Mouse (Mus musculus) right cerebral cortex, postnatal 36 days (tissue): Measurements from ENCODE around the gene Zfp995.
"Not testable (repeated sequence)": the region's sequence is repeated elsewhere in the genome, so short reads cannot be mapped to it uniquely, and the experiment has no call there.

Experiments
- DNase-seq, 2 experiments: peaks; one replicate each; pipeline ENCODE4 v3.0.0; 2022; ENCODE audit warnings: low spot score in 2 of 2, mixed read lengths in 1 of 2

The Zfp995 gene

GRCm38 (mm10) chr17:21909456-21910052 is at the start of gene Zfp995:
Zfp995 (minus strand) TSS chr17:21909926.
- peak; percentile 56 to 66 for DNase-seq

GRCm38 (mm10) chr17:21909039-21909438 is 687 bp downstream of the Zfp995 start:
- no peak for DNase-seq

DNA sequence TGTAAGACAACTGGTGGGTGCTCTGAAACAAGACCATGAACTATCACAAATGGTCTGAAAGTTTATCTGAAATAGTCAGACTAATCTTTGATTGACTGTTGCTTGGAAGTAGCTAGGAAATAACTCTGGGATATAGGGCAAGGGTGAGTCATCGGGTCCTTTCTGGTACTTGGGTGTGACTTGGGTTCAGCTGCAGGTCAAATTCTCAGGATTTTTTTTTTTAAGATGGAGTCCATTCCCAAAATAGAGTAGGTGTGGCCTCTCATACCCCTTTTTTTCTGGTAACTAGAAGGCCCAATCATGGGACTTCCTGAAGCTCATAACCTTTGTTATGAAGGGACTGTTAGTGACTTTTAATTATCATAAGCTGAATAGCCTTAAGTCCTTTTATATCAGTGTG is 38.5 kb downstream of the Zfp995 start:
- DNase-seq = no peak

- not testable (repeated sequence) for DNase-seq
Observed at GRCm38 (mm10) chr17:21846322-21846582, 63.5 kb downstream of the Zfp995 start.

GRCm38 (mm10) chr17:21845545-21846321 is 64.0 kb downstream of the Zfp995 start, which contains the start of gene Zfp820:
Zfp820 (minus strand) TSS chr17:21845772.
- DNase-seq = peak; percentile 2 to 5

- DNase-seq = no peak
Observed at GRCm38 (mm10) chr17:21838510-21838909, 71.2 kb downstream of the Zfp995 start.
